Mouse (Mus musculus) liver, embryonic 14.5 days (tissue): ENCODE data around the gene Rnf149.

Source experiments
- CTCF ChIP-seq: IDR thresholded peaks from 2 replicates; pipeline ENCODE4 v1.5.1; 2016; ENCODE audit warnings: antibody characterized with exemption, low read depth, control low read depth
- EP300 ChIP-seq: IDR thresholded peaks from 2 replicates; pipeline ENCODE4 v1.6.1; 2016; ENCODE audit warnings: antibody characterized with exemption, low read depth

DNA sequence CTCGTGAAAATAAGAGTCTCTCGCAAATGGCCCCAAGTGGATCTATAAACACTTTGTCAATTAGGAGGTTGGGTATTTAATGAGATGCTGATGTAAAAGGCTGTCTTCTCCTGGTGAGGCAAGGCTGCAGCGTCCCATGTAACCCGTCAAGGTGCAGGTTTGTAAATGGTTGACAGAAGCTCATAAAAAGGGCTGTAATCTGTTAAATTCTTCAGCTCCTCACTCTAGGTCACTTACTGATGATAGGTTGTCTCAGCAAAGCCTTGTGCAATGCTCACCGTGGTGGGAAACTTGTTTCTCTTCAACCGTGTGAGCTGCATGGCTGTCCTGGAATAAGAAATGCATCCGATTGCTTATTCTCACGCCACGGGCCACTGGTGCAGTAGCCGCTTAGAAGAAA, 16.6 kb upstream of the Rnf149 start:
- no peak for TF ChIP-seq CTCF
- TF ChIP-seq EP300 = no peak
